Mouse (Mus musculus): Measurements from ENCODE around the gene Gsdmc4. TPM values are rescaled to one million over a fixed set of nuclear protein-coding genes. Genes with fewer than 3 reads are reported as not detected.
"Not testable (repeated sequence)": the region's sequence is repeated elsewhere in the genome, so short reads cannot be mapped to it uniquely, and the experiment has no call there.

Gsdmc4 gene
- 0.08 and 0.21 TPM in 2 replicates for polyA plus RNA-seq (2012; rRNA removed)

GRCm38 (mm10) chr15:63912197-63912596, at the start of gene Gsdmc4:
Gene Gsdmc4, minus strand, starts transcription at chr15:63912297.
- not testable (repeated sequence) for H3K4me3 ChIP-seq (ENCODE audit: insufficient read depth, low read length); H3K4me1 ChIP-seq (ENCODE audit: control insufficient read depth, insufficient read depth, low read length); H3K27ac ChIP-seq (ENCODE audit: insufficient read depth, low read length)

- Histone ChIP-seq H3K27ac (ENCODE audit: insufficient read depth, low read length) (no peak overlapping the region), H3K4me3 (ENCODE audit: insufficient read depth, low read length) (no peak overlapping the region), H3K4me1 (ENCODE audit: control insufficient read depth, insufficient read depth, low read length) (no peaks in the 10 kb centered on the region; the same call in none of the 2 replicates)
- TF ChIP-seq CTCF (IDR thresholded peaks at IDR 0.05; ENCODE audit: extremely low read depth, insufficient read depth, low read length) (no peak), POLR2A (IDR thresholded peaks at IDR 0.05; ENCODE audit: extremely low read depth, insufficient read depth, low read length) (no peak)
These were observed 48.4 kb upstream of the Gsdmc4 start for GRCm38 (mm10) chr15:63960542-63960941.

GRCm38 (mm10) chr15:63957553-63957952, 45.5 kb upstream of the Gsdmc4 start:
- no peaks in the 10 kb centered on the region; the same call in none of the 2 replicates for H3K4me1 ChIP-seq (ENCODE audit: control insufficient read depth, insufficient read depth, low read length)
- no peak overlapping the region for H3K4me3 ChIP-seq (ENCODE audit: insufficient read depth, low read length)
- no peak overlapping the region for H3K27ac ChIP-seq (ENCODE audit: insufficient read depth, low read length)
- no peak for TF ChIP-seq CTCF (IDR thresholded peaks at IDR 0.05; ENCODE audit: extremely low read depth, insufficient read depth, low read length)
- TF ChIP-seq POLR2A (IDR thresholded peaks at IDR 0.05; ENCODE audit: extremely low read depth, insufficient read depth, low read length), result no peak

- H3K4me3 ChIP-seq (ENCODE audit: insufficient read depth, low read length), result no peak overlapping the region
- no peak for TF ChIP-seq CTCF (IDR thresholded peaks at IDR 0.05; ENCODE audit: extremely low read depth, insufficient read depth, low read length)
- TF ChIP-seq POLR2A (IDR thresholded peaks at IDR 0.05; ENCODE audit: extremely low read depth, insufficient read depth, low read length), result no peak
- H3K27ac ChIP-seq (ENCODE audit: insufficient read depth, low read length), result no peak overlapping the region
- no peaks in the 10 kb centered on the region; the same call in 1 of the 2 replicates for H3K4me1 ChIP-seq (ENCODE audit: control insufficient read depth, insufficient read depth, low read length)
These were observed 41.2 kb upstream of the Gsdmc4 start for GRCm38 (mm10) chr15:63953256-63953655.

GRCm38 (mm10) chr15:63941221-63941620, 29.1 kb upstream of the Gsdmc4 start:
- TF ChIP-seq POLR2A (IDR thresholded peaks at IDR 0.05; ENCODE audit: extremely low read depth, insufficient read depth, low read length) (no peak), CTCF (IDR thresholded peaks at IDR 0.05; ENCODE audit: extremely low read depth, insufficient read depth, low read length) (no peak)
- H3K27ac ChIP-seq (ENCODE audit: insufficient read depth, low read length), result no peak overlapping the region
- no peak overlapping the region for H3K4me3 ChIP-seq (ENCODE audit: insufficient read depth, low read length)
- no peaks in the 10 kb centered on the region for H3K4me1 ChIP-seq (ENCODE audit: control insufficient read depth, insufficient read depth, low read length)

GRCm38 (mm10) chr15:63932656-63933055, 20.6 kb upstream of the Gsdmc4 start:
- no peak for TF ChIP-seq POLR2A (IDR thresholded peaks at IDR 0.05; ENCODE audit: extremely low read depth, insufficient read depth, low read length)
- no peak for TF ChIP-seq CTCF (IDR thresholded peaks at IDR 0.05; ENCODE audit: extremely low read depth, insufficient read depth, low read length)
- no peak overlapping the region for H3K4me3 ChIP-seq (ENCODE audit: insufficient read depth, low read length)
- no peaks in the 10 kb centered on the region for H3K4me1 ChIP-seq (ENCODE audit: control insufficient read depth, insufficient read depth, low read length)
- no peak overlapping the region for H3K27ac ChIP-seq (ENCODE audit: insufficient read depth, low read length)

- Histone ChIP-seq H3K4me3 (ENCODE audit: insufficient read depth, low read length) (no peak overlapping the region), H3K27ac (ENCODE audit: insufficient read depth, low read length) (no peak overlapping the region), H3K4me1 (ENCODE audit: control insufficient read depth, insufficient read depth, low read length) (no peaks in the 10 kb centered on the region)
- TF ChIP-seq POLR2A (IDR thresholded peaks at IDR 0.05; ENCODE audit: extremely low read depth, insufficient read depth, low read length) (no peak), CTCF (IDR thresholded peaks at IDR 0.05; ENCODE audit: extremely low read depth, insufficient read depth, low read length) (no peak)
These were observed 19.3 kb upstream of the Gsdmc4 start for GRCm38 (mm10) chr15:63931404-63931803.

GRCm38 (mm10) chr15:63930107-63931041, 18.3 kb upstream of the Gsdmc4 start:
- Histone ChIP-seq H3K4me1 (ENCODE audit: control insufficient read depth, insufficient read depth, low read length) (no peaks in the 10 kb centered on the region), H3K27ac (ENCODE audit: insufficient read depth, low read length) (no peak overlapping the region), H3K4me3 (ENCODE audit: insufficient read depth, low read length) (no peak overlapping the region)
- TF ChIP-seq POLR2A (IDR thresholded peaks at IDR 0.05; ENCODE audit: extremely low read depth, insufficient read depth, low read length) (no peak), CTCF (IDR thresholded peaks at IDR 0.05; ENCODE audit: extremely low read depth, insufficient read depth, low read length) (no peak)

GRCm38 (mm10) chr15:63926201-63926600, 14.1 kb upstream of the Gsdmc4 start:
- TF ChIP-seq CTCF (IDR thresholded peaks at IDR 0.05; ENCODE audit: extremely low read depth, insufficient read depth, low read length), result no peak
- TF ChIP-seq POLR2A (IDR thresholded peaks at IDR 0.05; ENCODE audit: extremely low read depth, insufficient read depth, low read length), result no peak
- no peaks in the 10 kb centered on the region for H3K4me1 ChIP-seq (ENCODE audit: control insufficient read depth, insufficient read depth, low read length)
- no peak overlapping the region for H3K27ac ChIP-seq (ENCODE audit: insufficient read depth, low read length)
- no peak overlapping the region for H3K4me3 ChIP-seq (ENCODE audit: insufficient read depth, low read length)

- no peak overlapping the region for H3K4me3 ChIP-seq (ENCODE audit: insufficient read depth, low read length)
- no peaks in the 10 kb centered on the region for H3K4me1 ChIP-seq (ENCODE audit: control insufficient read depth, insufficient read depth, low read length)
- no peak overlapping the region for H3K27ac ChIP-seq (ENCODE audit: insufficient read depth, low read length)
- TF ChIP-seq CTCF (IDR thresholded peaks at IDR 0.05; ENCODE audit: extremely low read depth, insufficient read depth, low read length) (no peak), POLR2A (IDR thresholded peaks at IDR 0.05; ENCODE audit: extremely low read depth, insufficient read depth, low read length) (no peak)
These were observed 12.4 kb upstream of the Gsdmc4 start for GRCm38 (mm10) chr15:63924484-63924883.

GRCm38 (mm10) chr15:63921618-63922017, 9.5 kb upstream of the Gsdmc4 start:
- not testable (repeated sequence) for H3K4me1 ChIP-seq (ENCODE audit: control insufficient read depth, insufficient read depth, low read length); H3K27ac ChIP-seq (ENCODE audit: insufficient read depth, low read length); H3K4me3 ChIP-seq (ENCODE audit: insufficient read depth, low read length)

GRCm38 (mm10) chr15:63919728-63920127, 7.6 kb upstream of the Gsdmc4 start:
- not testable (repeated sequence) for H3K4me3 ChIP-seq (ENCODE audit: insufficient read depth, low read length); H3K27ac ChIP-seq (ENCODE audit: insufficient read depth, low read length); H3K4me1 ChIP-seq (ENCODE audit: control insufficient read depth, insufficient read depth, low read length)

- H3K27ac ChIP-seq (ENCODE audit: insufficient read depth, low read length); H3K4me3 ChIP-seq (ENCODE audit: insufficient read depth, low read length); H3K4me1 ChIP-seq (ENCODE audit: control insufficient read depth, insufficient read depth, low read length): not testable (repeated sequence)
These were observed 4.5 kb upstream of the Gsdmc4 start for GRCm38 (mm10) chr15:63916584-63916983.

- not testable (repeated sequence) for H3K4me3 ChIP-seq (ENCODE audit: insufficient read depth, low read length); H3K27ac ChIP-seq (ENCODE audit: insufficient read depth, low read length); H3K4me1 ChIP-seq (ENCODE audit: control insufficient read depth, insufficient read depth, low read length)
These were observed 2.2 kb downstream of the Gsdmc4 start for GRCm38 (mm10) chr15:63909896-63910295.
